In the genomic region with DNA sequence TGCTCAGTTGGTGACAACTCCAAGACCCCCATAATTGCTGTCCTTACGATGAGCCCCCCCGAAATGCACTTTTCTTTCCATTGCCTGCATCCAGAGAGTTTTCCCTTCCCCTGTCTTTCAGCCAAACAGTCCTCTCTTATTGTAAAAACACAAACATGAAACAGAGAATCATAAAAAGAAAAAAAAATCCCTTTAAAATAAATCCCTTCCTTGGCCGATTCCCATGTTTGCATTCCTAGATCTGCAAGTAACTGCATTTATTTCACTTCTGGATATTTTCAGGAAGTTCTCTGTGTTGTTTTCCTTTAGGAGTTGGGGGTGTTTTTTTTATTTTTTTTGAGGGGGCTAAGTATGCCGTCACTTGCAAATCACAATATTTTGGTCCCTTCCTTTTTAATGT, we compare ENCODE assay signal across 23 mouse cellular contexts. TPM values are rescaled to one million over a fixed set of nuclear protein-coding genes. Genes with fewer than 3 reads are reported as not detected.
DNase-seq lines count a peak whose midpoint lies in the region; ATAC-seq and TF ChIP-seq lines count a peak whose summit lies in the region.
"Had no signal": no experiment of that assay in that cellular context is flagged by ENCODE, and none has a peak within 500 bp of the region (broad histone marks: within the 10 kb centered on the region; RNA-seq: fewer than 3 reads in every experiment).

No protein-coding gene starts in this region.

- H3K27me3 ChIP-seq in embryonic facial prominence, embryonic 14.5 days (replicated peaks; ENCODE audit: control insufficient read depth, insufficient read depth, low read length), result no peaks in the 10 kb centered on the region
- H3K27me3 ChIP-seq in embryonic facial prominence, embryonic 10.5 days (replicated peaks; ENCODE audit: low read depth, poor library complexity, severe bottlenecking), result no peaks in the 10 kb centered on the region
- no peaks in the 10 kb centered on the region for H3K27me3 ChIP-seq in intestine, embryonic 14.5 days (replicated peaks; ENCODE audit: control insufficient read depth, insufficient read depth, low read length)
- H3K27me3 ChIP-seq in intestine, postnatal 0 days (replicated peaks; ENCODE audit: control insufficient read depth, insufficient read depth, low read length), result no peaks in the 10 kb centered on the region
- no peaks in the 10 kb centered on the region for H3K27me3 ChIP-seq in lung, embryonic 16.5 days (ENCODE audit: control insufficient read depth, insufficient read depth, low read depth, low read length)
- H3K27me3 ChIP-seq: embryonic facial prominence, embryonic 13.5 days; limb, embryonic 12.5 days; liver, embryonic 12.5 days; midbrain, embryonic 12.5 days had no signal

- ATAC-seq in embryonic facial prominence, embryonic 14.5 days (ENCODE audit: low read depth), result no peak
- no peak for ATAC-seq in intestine, embryonic 14.5 days (replicated peaks; ENCODE audit: low FRiP score, low TSS enrichment, low read depth)
- no peak for ATAC-seq in intestine, postnatal 0 days
- ATAC-seq in lung, embryonic 16.5 days (ENCODE audit: low read depth), result no peak
- ATAC-seq: forebrain, embryonic 14.5 days; hindbrain, postnatal 0 days; liver, embryonic 12.5 days had no signal

- no peak for TF ChIP-seq CTCF in intestine, postnatal 0 days (IDR thresholded peaks at IDR 0.05; ENCODE audit: low read depth)

- no peaks in the 10 kb centered on the region for H3K9me3 ChIP-seq in embryonic facial prominence, embryonic 14.5 days (ENCODE audit: control insufficient read depth, low read length)
- no peaks in the 10 kb centered on the region for H3K9me3 ChIP-seq in embryonic facial prominence, embryonic 10.5 days
- H3K9me3 ChIP-seq in intestine, embryonic 14.5 days (ENCODE audit: control insufficient read depth, low read length), result no peaks in the 10 kb centered on the region
- H3K9me3 ChIP-seq in intestine, postnatal 0 days (ENCODE audit: control insufficient read depth), result no peaks in the 10 kb centered on the region
- H3K9me3 ChIP-seq in lung, embryonic 16.5 days (ENCODE audit: control insufficient read depth, low read length), result no peaks in the 10 kb centered on the region
- H3K9me3 ChIP-seq: embryonic facial prominence, embryonic 13.5 days; limb, embryonic 12.5 days; liver, embryonic 12.5 days; midbrain, embryonic 12.5 days had no signal

- 61% methylated on average over 4 of the region's 4 CpGs for WGBS in embryonic facial prominence, embryonic 14.5 days
- 86% methylated on average over 4 of the region's 4 CpGs for WGBS in embryonic facial prominence, embryonic 10.5 days
- WGBS in intestine, embryonic 14.5 days, result 62% methylated on average over 4 of the region's 4 CpGs
- WGBS in intestine, postnatal 0 days, result 63% methylated on average over 4 of the region's 4 CpGs
- WGBS in lung, embryonic 16.5 days, result 62% methylated on average over 4 of the region's 4 CpGs

- H3K4me1 ChIP-seq in embryonic facial prominence, embryonic 14.5 days (ENCODE audit: control insufficient read depth, insufficient read depth, low read length), result peaks cover 36% of the 10 kb centered on the region
- H3K4me1 ChIP-seq in embryonic facial prominence, embryonic 10.5 days, result peaks cover 32% of the 10 kb centered on the region
- H3K4me1 ChIP-seq in intestine, embryonic 14.5 days (replicated peaks; ENCODE audit: control insufficient read depth, insufficient read depth, low read length), result peaks cover 36% of the 10 kb centered on the region
- H3K4me1 ChIP-seq in intestine, postnatal 0 days (replicated peaks; ENCODE audit: control insufficient read depth, insufficient read depth, low read length), result 0 out of 2 replicates have a peak, but pooled peaks cover 4% of the 10 kb centered on the region
- H3K4me1 ChIP-seq in lung, embryonic 16.5 days (replicated peaks; ENCODE audit: control insufficient read depth, insufficient read depth, low read length), result peaks cover 31% of the 10 kb centered on the region
- H3K4me1 ChIP-seq: liver, embryonic 12.5 days had no signal

- peak overlapping the region; percentile 62; the same call in 1 of the 2 replicates for H3K27ac ChIP-seq in embryonic facial prominence, embryonic 14.5 days (replicated peaks; ENCODE audit: low read depth, low read length)
- no peak overlapping the region for H3K27ac ChIP-seq in embryonic facial prominence, embryonic 10.5 days (replicated peaks)
- H3K27ac ChIP-seq in intestine, embryonic 14.5 days (ENCODE audit: low read depth), result peak overlapping the region; percentile 65; the same call in 1 of the 2 replicates
- no peak overlapping the region for H3K27ac ChIP-seq in intestine, postnatal 0 days (ENCODE audit: low read depth, low read length)
- H3K27ac ChIP-seq in lung, embryonic 16.5 days (ENCODE audit: low read length), result peak overlapping the region; percentile 1; the same call in 1 of the 2 replicates
- H3K27ac ChIP-seq: hindbrain, postnatal 0 days; liver, embryonic 12.5 days; midbrain, embryonic 12.5 days had no signal

- H3K9ac ChIP-seq in embryonic facial prominence, embryonic 14.5 days (ENCODE audit: low read depth, low read length), result no peak overlapping the region
- no peak overlapping the region for H3K9ac ChIP-seq in intestine, embryonic 14.5 days (ENCODE audit: low read length)
- no peak overlapping the region for H3K9ac ChIP-seq in intestine, postnatal 0 days (ENCODE audit: low read depth, low read length)
- H3K9ac ChIP-seq in lung, embryonic 16.5 days (ENCODE audit: low read length), result no peak overlapping the region
- H3K9ac ChIP-seq: embryonic facial prominence, embryonic 13.5 days; limb, embryonic 12.5 days; liver, embryonic 12.5 days; midbrain, embryonic 12.5 days had no signal

- peak; percentile 51 for DNase-seq in embryonic facial prominence, embryonic 14.5 days (ENCODE audit: low spot score)
- DNase-seq in embryonic facial prominence, embryonic 10.5 days (ENCODE audit: low spot score), result no peak
- no peak for DNase-seq in intestine, embryonic 14.5 days (ENCODE audit: low spot score)
- DNase-seq in lung, postnatal 4 days, result no peak
- no peak for DNase-seq in MN1 (ENCODE audit: low spot score)
- DNase-seq: adrenal gland, postnatal 14 days; cerebellum, adult 2 months; cerebellum, postnatal 25 days; gastrocnemius, postnatal 14 days; heart, adult 18-20 months; kidney, adult 2 months; kidney, postnatal 36 days; layer of hippocampus, postnatal 36 days; lung, adult 18-20 months; thymus, postnatal 14 days had no signal

- H3K4me2 ChIP-seq in embryonic facial prominence, embryonic 14.5 days (ENCODE audit: low read depth, low read length), result no peak overlapping the region
- no peak overlapping the region for H3K4me2 ChIP-seq in intestine, embryonic 14.5 days (ENCODE audit: low read length)
- no peak overlapping the region for H3K4me2 ChIP-seq in intestine, postnatal 0 days (replicated peaks; ENCODE audit: low read depth)
- H3K4me2 ChIP-seq in lung, embryonic 16.5 days (ENCODE audit: low read depth, low read length), result no peak overlapping the region
- H3K4me2 ChIP-seq: embryonic facial prominence, embryonic 13.5 days; limb, embryonic 12.5 days; liver, embryonic 12.5 days; midbrain, embryonic 12.5 days had no signal

- no peak overlapping the region for H3K4me3 ChIP-seq in embryonic facial prominence, embryonic 14.5 days (ENCODE audit: low read depth, low read length)
- H3K4me3 ChIP-seq in embryonic facial prominence, embryonic 10.5 days, result no peak overlapping the region
- no peak overlapping the region for H3K4me3 ChIP-seq in intestine, embryonic 14.5 days (ENCODE audit: low read depth, low read length)
- H3K4me3 ChIP-seq in intestine, postnatal 0 days (ENCODE audit: low read depth, low read length), result no peak overlapping the region
- no peak overlapping the region for H3K4me3 ChIP-seq in lung, embryonic 16.5 days (ENCODE audit: low read length)
- H3K4me3 ChIP-seq: embryonic facial prominence, embryonic 13.5 days; limb, embryonic 12.5 days; liver, embryonic 12.5 days; midbrain, embryonic 12.5 days had no signal

- H3K36me3 ChIP-seq in embryonic facial prominence, embryonic 14.5 days (ENCODE audit: control insufficient read depth, insufficient read depth, low read length), result no peaks in the 10 kb centered on the region; the same call in 1 of the 2 replicates
- H3K36me3 ChIP-seq in embryonic facial prominence, embryonic 10.5 days (replicated peaks), result no peaks in the 10 kb centered on the region
- no peaks in the 10 kb centered on the region for H3K36me3 ChIP-seq in intestine, embryonic 14.5 days (ENCODE audit: control insufficient read depth, insufficient read depth, low read length)
- H3K36me3 ChIP-seq in intestine, postnatal 0 days (ENCODE audit: control insufficient read depth, insufficient read depth), result no peaks in the 10 kb centered on the region
- no peaks in the 10 kb centered on the region for H3K36me3 ChIP-seq in lung, embryonic 16.5 days (ENCODE audit: control insufficient read depth, insufficient read depth, low read length)
- H3K36me3 ChIP-seq: embryonic facial prominence, embryonic 13.5 days; limb, embryonic 12.5 days; liver, embryonic 12.5 days; midbrain, embryonic 12.5 days had no signal

RNA-seq across cellular contexts. Expression of a gene that starts 19.0 kb away (rescaled TPM):
- polyA plus RNA-seq in embryonic facial prominence, embryonic 14.5 days (2014; fragmentation: Nextera tagmentation; extraction: Ambion mirVana), result 24.6 and 25.7 TPM in 2 replicates
- 0.74 and 1.4 TPM in 2 replicates for polyA plus RNA-seq in embryonic facial prominence, embryonic 10.5 days (2016; fragmentation: Nextera tagmentation; extraction: Ambion mirVana)
- polyA plus RNA-seq in intestine, embryonic 14.5 days (2014; fragmentation: Nextera tagmentation; extraction: Ambion mirVana), result 9.0 and 10.2 TPM in 2 replicates
- 4.6 and 4.8 TPM in 2 replicates for polyA plus RNA-seq in intestine, postnatal 0 days (2015; fragmentation: Nextera tagmentation; extraction: Ambion mirVana)
- polyA plus RNA-seq in lung, embryonic 16.5 days (2015; fragmentation: Nextera tagmentation; extraction: Ambion mirVana), result 14.0 and 16.3 TPM in 2 replicates

Comparison
In these comparisons a context has a peak if more than half of its experiments do, and no peak if none do; other contexts are left out.
1. H3K27ac ChIP-seq: peak in embryonic facial prominence, embryonic 14.5 days (single experiment), intestine, embryonic 14.5 days (single experiment) and lung, embryonic 16.5 days (single experiment); none in embryonic facial prominence, embryonic 10.5 days (single experiment) and intestine, postnatal 0 days (single experiment).